Mouse (Mus musculus) embryonic facial prominence, embryonic 13.5 days (tissue): ENCODE results near the gene Catsperg1. TPM values are rescaled to one million over a fixed set of nuclear protein-coding genes. Genes with fewer than 3 reads are reported as not detected.
"Not testable (repeated sequence)": the region's sequence is repeated elsewhere in the genome, so short reads cannot be mapped to it uniquely, and the experiment has no call there.

ENCODE experiments used
- ATAC-seq: fragments of 200-750 bp; cut with Nextera tagmentation; 2 replicates; pipeline ENCODE4 v1.8.0; 2017; ENCODE audit warnings: low read depth; ENCODE audit not compliant: insufficient number of reproducible peaks, insufficient read depth, low FRiP score, low TSS enrichment
- H3K27ac ChIP-seq: fragments of 300-500 bp; sonication (generic); 2 replicates; pipeline ENCODE4 v1.5.1; 2015; ENCODE audit warnings: moderate library complexity, mild to moderate bottlenecking, inconsistent platforms
- H3K27me3 ChIP-seq: fragments of 300-500 bp; sonication (generic); 2 replicates; pipeline ENCODE4 v1.6.1; 2015; ENCODE audit warnings: mild to moderate bottlenecking, inconsistent platforms
- H3K36me3 ChIP-seq: fragments of 300-500 bp; sonication (generic); 2 replicates; pipeline ENCODE4 v1.6.1; 2015; ENCODE audit warnings: mild to moderate bottlenecking, inconsistent platforms
- H3K4me1 ChIP-seq: fragments of 300-500 bp; sonication (generic); 2 replicates; pipeline ENCODE4 v1.6.1; 2015; ENCODE audit warnings: inconsistent platforms
- H3K4me2 ChIP-seq: fragments of 300-500 bp; sonication (generic); 2 replicates; pipeline ENCODE4 v1.6.1; 2015; ENCODE audit warnings: moderate library complexity, mild to moderate bottlenecking, inconsistent platforms
- H3K4me3 ChIP-seq: fragments of 300-500 bp; sonication (generic); 2 replicates; pipeline ENCODE4 v1.5.1; 2015; ENCODE audit warnings: mild to moderate bottlenecking, inconsistent platforms
- H3K9ac ChIP-seq: fragments of 300-500 bp; sonication (generic); 2 replicates; pipeline ENCODE4 v1.6.1; 2015; ENCODE audit warnings: mild to moderate bottlenecking, inconsistent platforms
- H3K9me3 ChIP-seq: fragments of 300-500 bp; sonication (generic); 2 replicates; pipeline ENCODE4 v1.6.1; 2016; ENCODE audit warnings: inconsistent platforms
- WGBS: fragments of 180-500 bp; shearing (Covaris S2); methylation state at CpG from one replicate; pipeline ENCODE4 v1.1.7; 2015; ENCODE audit warnings: mixed read lengths; 5-methylcytosine and 5-hydroxymethylcytosine counted together
- polyA plus RNA-seq: library from polyadenylated mRNA; unstranded; fragments of >200 nt; fragmentation: Nextera tagmentation; extraction: Ambion mirVana; gene quantifications from 2 replicates; pipeline ENCODE4 v1.2.1, GENCODE M21; 2015

The Catsperg1 gene
- polyA plus RNA-seq, 1 experiment from 2014 or later: 0.72 TPM

GRCm38 (mm10) chr7:29225520-29225919, 11.7 kb upstream of the Catsperg1 start:
- H3K36me3 ChIP-seq: no peaks in the 10 kb centered on the region
- no peak overlapping the region for H3K4me3 ChIP-seq
- no peak for ATAC-seq
- peaks cover 10% of the 10 kb centered on the region for H3K4me1 ChIP-seq
- H3K9ac ChIP-seq: peak overlapping the region; percentile 64
- no peak overlapping the region for H3K27ac ChIP-seq
- H3K4me2 ChIP-seq: peak overlapping the region; percentile 48
- H3K27me3 ChIP-seq: peaks cover 8% of the 10 kb centered on the region; the same call in 1 of the 2 replicates
- H3K9me3 ChIP-seq: no peaks in the 10 kb centered on the region
- 67% methylated on average over 13 of the region's 13 CpGs for WGBS

- H3K9me3 ChIP-seq: peaks cover 3% of the 10 kb centered on the region
Observed at GRCm38 (mm10) chr7:29224756-29225394, 11.0 kb upstream of the Catsperg1 start.

DNA sequence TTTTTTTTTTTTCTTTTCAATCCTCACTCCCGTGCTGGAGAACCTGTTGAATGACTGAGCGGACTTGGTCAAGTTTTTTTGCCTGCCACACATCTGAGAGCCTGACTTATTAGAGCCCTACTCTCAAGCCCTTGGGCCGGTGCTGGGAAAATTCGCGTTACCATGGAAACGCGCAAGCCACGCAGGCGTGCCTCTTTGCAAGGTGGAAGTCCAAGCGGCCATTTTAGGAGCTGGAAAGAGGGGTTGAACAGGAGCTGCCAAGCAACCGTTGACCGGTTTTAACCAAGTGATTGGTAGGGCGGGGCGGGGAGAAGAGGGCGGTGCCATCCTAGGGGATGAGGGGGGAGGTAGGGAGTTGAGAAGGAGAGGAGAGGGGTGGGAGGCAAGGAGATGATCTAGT, 1.0 kb upstream of the Catsperg1 start:
- ATAC-seq: no peak
- 44% methylated on average over 15 of the region's 15 CpGs for WGBS
- H3K27me3 ChIP-seq: peaks cover 11% of the 10 kb centered on the region

More at GRCm38 (mm10) chr7:29224756-29225394, 11.0 kb upstream of the Catsperg1 start:
- H3K4me1 ChIP-seq: peaks cover 10% of the 10 kb centered on the region
- peak overlapping the region; percentile 7; the same call in 1 of the 2 replicates for H3K4me3 ChIP-seq
- H3K36me3 ChIP-seq: no peaks in the 10 kb centered on the region
- 0 out of 2 replicates have a peak, but pooled peaks cover 5% of the 10 kb centered on the region for H3K27me3 ChIP-seq
- 8% methylated on average over 16 of the region's 16 CpGs for WGBS
- H3K27ac ChIP-seq: no peak overlapping the region
- ATAC-seq: no peak
- peak overlapping the region; percentile 64 for H3K9ac ChIP-seq
- peak overlapping the region; percentile 48 for H3K4me2 ChIP-seq

GRCm38 (mm10) chr7:29214236-29214635, 401 bp upstream of the Catsperg1 start:
- Histone ChIP-seq H3K9me3 (peaks cover 2% of the 10 kb centered on the region; the same call in 1 of the 2 replicates), H3K27ac (no peak overlapping the region), H3K4me1 (peaks cover 16% of the 10 kb centered on the region; the same call in 1 of the 2 replicates), H3K4me2 (peak overlapping the region; percentile 54; the same call in 1 of the 2 replicates), H3K36me3 (no peaks in the 10 kb centered on the region; the same call in 1 of the 2 replicates), H3K4me3 (peak overlapping the region; percentile 28; the same call in 1 of the 2 replicates), H3K9ac (no peak overlapping the region), H3K27me3 (peaks cover 11% of the 10 kb centered on the region)
- no peak for ATAC-seq
- WGBS: 75% methylated on average over 2 of the region's 2 CpGs

More for the DNA sequence above, 1.0 kb upstream of the Catsperg1 start:
- no peak overlapping the region for H3K4me3 ChIP-seq
- no peak overlapping the region for H3K27ac ChIP-seq
- peaks cover 8% of the 10 kb centered on the region for H3K9me3 ChIP-seq
- H3K36me3 ChIP-seq: no peaks in the 10 kb centered on the region; the same call in 1 of the 2 replicates
- H3K4me1 ChIP-seq: peaks cover 16% of the 10 kb centered on the region; the same call in 1 of the 2 replicates
- no peak overlapping the region for H3K4me2 ChIP-seq
- no peak overlapping the region for H3K9ac ChIP-seq

- not testable (repeated sequence) for H3K9ac ChIP-seq, ATAC-seq, H3K27ac ChIP-seq, H3K36me3 ChIP-seq, H3K9me3 ChIP-seq
- H3K4me3 ChIP-seq: peak overlapping the region; percentile 45
- WGBS: 18% methylated on average over 40 of the region's 40 CpGs
- peaks cover 11% of the 10 kb centered on the region for H3K27me3 ChIP-seq
- H3K4me1 ChIP-seq: peaks cover 16% of the 10 kb centered on the region; the same call in 1 of the 2 replicates
- H3K4me2 ChIP-seq: peak overlapping the region; percentile 54
Observed at GRCm38 (mm10) chr7:29212775-29213560, 867 bp downstream of the Catsperg1 start.

GRCm38 (mm10) chr7:29212199-29212765, 1.6 kb downstream of the Catsperg1 start:
- Histone ChIP-seq H3K4me2 (peak overlapping the region; percentile 57), H3K27ac (0 out of 2 replicates have a peak overlapping the region, but pooled peaks have one; percentile 66)
- no peak for ATAC-seq

GRCm38 (mm10) chr7:29211415-29212198, 2.2 kb downstream of the Catsperg1 start:
- 5% methylated on average over 34 of the region's 34 CpGs for WGBS
- H3K4me1 ChIP-seq: peaks cover 16% of the 10 kb centered on the region; the same call in 1 of the 2 replicates
- H3K27me3 ChIP-seq: peaks cover 11% of the 10 kb centered on the region
- no peaks in the 10 kb centered on the region for H3K36me3 ChIP-seq
- no peaks in the 10 kb centered on the region for H3K9me3 ChIP-seq
- H3K4me2 ChIP-seq: peak overlapping the region; percentile 57
- H3K27ac ChIP-seq: peak overlapping the region; percentile 66
- H3K9ac ChIP-seq: peak overlapping the region; percentile 36; the same call in 1 of the 2 replicates
- H3K4me3 ChIP-seq: peak overlapping the region; percentile 45
- peak; percentile 82 for ATAC-seq

More at GRCm38 (mm10) chr7:29212199-29212765, 1.6 kb downstream of the Catsperg1 start:
- Histone ChIP-seq H3K9ac (no peak overlapping the region), H3K27me3 (peaks cover 11% of the 10 kb centered on the region), H3K36me3 (no peaks in the 10 kb centered on the region; the same call in 1 of the 2 replicates), H3K4me3 (peak overlapping the region; percentile 45), H3K9me3 (no peaks in the 10 kb centered on the region), H3K4me1 (peaks cover 16% of the 10 kb centered on the region; the same call in 1 of the 2 replicates)
- 14% methylated on average over 26 of the region's 26 CpGs for WGBS

DNA sequence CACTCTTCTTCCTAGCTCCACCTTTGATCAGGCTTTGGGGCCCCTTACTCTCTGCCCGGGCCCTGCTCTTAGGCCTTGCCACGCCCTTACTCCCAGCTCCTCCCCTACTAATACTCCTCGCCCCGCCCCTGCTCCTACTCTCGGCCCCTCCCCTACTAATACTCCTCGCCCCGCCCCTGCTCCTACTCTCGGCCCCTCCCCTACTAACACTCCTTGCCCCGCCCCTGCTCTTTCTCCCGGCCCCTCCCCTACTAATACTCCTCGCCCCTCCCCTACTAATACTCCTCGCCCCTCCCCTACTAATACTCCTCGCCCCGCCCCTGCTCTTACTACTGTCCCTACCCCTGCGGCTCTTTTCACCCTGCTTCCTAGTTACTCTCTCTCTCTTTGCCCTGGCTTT, 2.8 kb downstream of the Catsperg1 start:
- Histone ChIP-seq H3K9ac (0 out of 2 replicates have a peak overlapping the region, but pooled peaks have one; percentile 36), H3K4me2 (peak overlapping the region; percentile 57), H3K4me3 (peak overlapping the region; percentile 45), H3K27ac (peak overlapping the region; percentile 66), H3K27me3 (peaks cover 11% of the 10 kb centered on the region), H3K4me1 (peaks cover 16% of the 10 kb centered on the region; the same call in 1 of the 2 replicates)
- not testable (repeated sequence) for H3K36me3 ChIP-seq, H3K9me3 ChIP-seq, ATAC-seq
- WGBS: 16% methylated on average over 15 of the region's 15 CpGs

- no peaks in the 10 kb centered on the region for H3K4me1 ChIP-seq
- no peaks in the 10 kb centered on the region for H3K9me3 ChIP-seq
- no peaks in the 10 kb centered on the region for H3K27me3 ChIP-seq
- no peak for ATAC-seq
- WGBS: 91% methylated on average over 6 of the region's 6 CpGs
- no peaks in the 10 kb centered on the region for H3K36me3 ChIP-seq
- H3K27ac ChIP-seq: no peak overlapping the region
- no peak overlapping the region for H3K4me3 ChIP-seq
- H3K4me2 ChIP-seq: no peak overlapping the region
- no peak overlapping the region for H3K9ac ChIP-seq
Observed at GRCm38 (mm10) chr7:29202577-29202976, 11.3 kb downstream of the Catsperg1 start.

GRCm38 (mm10) chr7:29194230-29194629, 19.6 kb downstream of the Catsperg1 start:
- not testable (repeated sequence) for H3K9me3 ChIP-seq

More at GRCm38 (mm10) chr7:29194230-29194629, 19.6 kb downstream of the Catsperg1 start:
- H3K9ac ChIP-seq, H3K36me3 ChIP-seq, H3K4me3 ChIP-seq, H3K27me3 ChIP-seq, H3K4me1 ChIP-seq, H3K4me2 ChIP-seq, H3K27ac ChIP-seq, ATAC-seq: not testable (repeated sequence)
- 95% methylated on average over 1 of the region's 1 CpGs for WGBS
